ENCODE assay signal across 8 mouse cellular contexts in genomic region chr10:78752452-78753191, GRCm38 (mm10). TPM values are rescaled to one million over a fixed set of nuclear protein-coding genes. Genes with fewer than 3 reads are reported as not detected.
DNase-seq lines count a peak whose midpoint lies in the region; ATAC-seq lines count a peak whose summit lies in the region.

Gene Ccdc105 (minus strand): TSS chr10:78753065.

- H3K27ac ChIP-seq in intestine, embryonic 15.5 days, result no peak within 1 kb of the TSS
- H3K27ac ChIP-seq in limb, embryonic 12.5 days, result peak within 1 kb of the TSS; percentile 83
- H3K27ac ChIP-seq in neural tube, embryonic 11.5 days (ENCODE audit: low read depth, low read length), result peak within 1 kb of the TSS; percentile 62; the same call in 1 of the 2 replicates

- peak within 1 kb of the TSS; percentile 93 for H3K4me2 ChIP-seq in intestine, embryonic 15.5 days (replicated peaks)
- H3K4me2 ChIP-seq in limb, embryonic 12.5 days, result peak within 1 kb of the TSS; percentile 79
- H3K4me2 ChIP-seq in neural tube, embryonic 11.5 days (ENCODE audit: low read depth), result peak within 1 kb of the TSS; percentile 85

- peaks cover 15% of the 10 kb centered on the region for H3K27me3 ChIP-seq in erythroblast, embryonic 14.5 days (ENCODE audit: control insufficient read depth)
- no peaks in the 10 kb centered on the region for H3K27me3 ChIP-seq in intestine, embryonic 15.5 days (replicated peaks)
- H3K27me3 ChIP-seq in limb, embryonic 12.5 days, result peaks cover 18% of the 10 kb centered on the region
- H3K27me3 ChIP-seq in neural tube, embryonic 11.5 days (ENCODE audit: control insufficient read depth, insufficient read depth, low read length), result no peaks in the 10 kb centered on the region

- peak within 1 kb of the TSS; percentile 56 for H3K9ac ChIP-seq in intestine, embryonic 15.5 days
- H3K9ac ChIP-seq in limb, embryonic 12.5 days (replicated peaks), result peak within 1 kb of the TSS; percentile 67
- peak within 1 kb of the TSS; percentile 79 for H3K9ac ChIP-seq in neural tube, embryonic 11.5 days (ENCODE audit: low read length)

- peak; percentile 84 to 89 for DNase-seq in cerebellum, postnatal 25 days
- DNase-seq in frontal cortex, postnatal 25 days (ENCODE audit: low spot score in 2 of 2), result peak; percentile 50 to 69
- DNase-seq in neural tube, embryonic 11.5 days (ENCODE audit: low spot score), result peak; percentile 91
- DNase-seq in urinary bladder, postnatal 14 days (ENCODE audit: low spot score), result peak; percentile 53

- no peaks in the 10 kb centered on the region for H3K36me3 ChIP-seq in erythroblast, embryonic 14.5 days (ENCODE audit: control insufficient read depth)
- no peaks in the 10 kb centered on the region for H3K36me3 ChIP-seq in intestine, embryonic 15.5 days
- no peaks in the 10 kb centered on the region for H3K36me3 ChIP-seq in limb, embryonic 12.5 days
- H3K36me3 ChIP-seq in neural tube, embryonic 11.5 days (ENCODE audit: control insufficient read depth, insufficient read depth, low read length), result no peaks in the 10 kb centered on the region

- no peaks in the 10 kb centered on the region for H3K9me3 ChIP-seq in erythroblast, embryonic 14.5 days (ENCODE audit: control insufficient read depth, low read length)
- H3K9me3 ChIP-seq in intestine, embryonic 15.5 days, result no peaks in the 10 kb centered on the region
- no peaks in the 10 kb centered on the region for H3K9me3 ChIP-seq in limb, embryonic 12.5 days
- H3K9me3 ChIP-seq in neural tube, embryonic 11.5 days (ENCODE audit: control insufficient read depth, low read length), result no peaks in the 10 kb centered on the region

- 2% methylated on average over 61 of the region's 61 CpGs for WGBS in intestine, embryonic 15.5 days
- WGBS in limb, embryonic 12.5 days, result 1% methylated on average over 61 of the region's 61 CpGs
- under 1% methylated on average over 59 of the region's 61 CpGs for WGBS in neural tube, embryonic 11.5 days

- H3K4me1 ChIP-seq in erythroblast, embryonic 14.5 days (ENCODE audit: control insufficient read depth), result peaks cover 2% of the 10 kb centered on the region; the same call in 1 of the 2 replicates
- H3K4me1 ChIP-seq in intestine, embryonic 15.5 days (replicated peaks), result peaks cover 4% of the 10 kb centered on the region; the same call in 1 of the 2 replicates
- peaks cover 5% of the 10 kb centered on the region for H3K4me1 ChIP-seq in limb, embryonic 12.5 days (replicated peaks)
- peaks cover 2% of the 10 kb centered on the region; the same call in 1 of the 2 replicates for H3K4me1 ChIP-seq in neural tube, embryonic 11.5 days (ENCODE audit: control insufficient read depth, insufficient read depth, low read length)

- no peak for ATAC-seq in erythroblast, adult 5-6 weeks (replicated peaks; ENCODE audit: low FRiP score, poor library complexity, severe bottlenecking)
- peak; percentile 93 for ATAC-seq in intestine, embryonic 15.5 days
- peak; percentile 92 for ATAC-seq in limb, embryonic 12.5 days (ENCODE audit: insufficient number of reproducible peaks, insufficient read depth, low FRiP score, low TSS enrichment, low read depth)
- peak; percentile 90 for ATAC-seq in neural tube, embryonic 11.5 days (ENCODE audit: insufficient read depth, low FRiP score, low TSS enrichment)

- peak within 1 kb of the TSS; percentile 4 for H3K4me3 ChIP-seq in erythroblast, embryonic 14.5 days (replicated peaks)
- peak within 1 kb of the TSS; percentile 53 for H3K4me3 ChIP-seq in intestine, embryonic 15.5 days (replicated peaks)
- H3K4me3 ChIP-seq in limb, embryonic 12.5 days (replicated peaks), result peak within 1 kb of the TSS; percentile 56
- peak within 1 kb of the TSS; percentile 52 for H3K4me3 ChIP-seq in neural tube, embryonic 11.5 days (ENCODE audit: low read depth, low read length)

RNA-seq across cellular contexts. Expression of gene Ccdc105, which starts in this region (rescaled TPM):
- not detected in 2 replicates for polyA plus RNA-seq in erythroblast, embryonic 14.5 days (2012)
- total RNA-seq in erythroblast, adult 5-6 weeks (2015; ENCODE audit: low replicate concordance), result not detected in 2 replicates
- not detected in 2 replicates for total RNA-seq in erythroblast, adult 5-6 weeks (2017; ENCODE audit: low replicate concordance)
- polyA plus RNA-seq in intestine, embryonic 15.5 days (2015; fragmentation: Nextera tagmentation; extraction: Ambion mirVana), result 0.14 TPM in 1 of 2 replicates, not detected in the other
- 0.11 and 0.27 TPM in 2 replicates for polyA plus RNA-seq in limb, embryonic 12.5 days (2016; fragmentation: Nextera tagmentation; extraction: Ambion mirVana)
- polyA plus RNA-seq in neural tube, embryonic 11.5 days (2014; fragmentation: Nextera tagmentation; extraction: Ambion mirVana), result not detected in 2 replicates

Comparison
In these comparisons a context has a peak if more than half of its experiments do, and no peak if none do; other contexts are left out.
1. Peak in ATAC-seq, H3K4me3 ChIP-seq, H3K9ac ChIP-seq and H3K4me2 ChIP-seq in intestine, embryonic 15.5 days; RNA of the gene not detected or under 1 TPM.
2. Peak in ATAC-seq, H3K4me3 ChIP-seq, H3K27ac ChIP-seq, H3K9ac ChIP-seq and H3K4me2 ChIP-seq in limb, embryonic 12.5 days; RNA of the gene not detected or under 1 TPM.
3. Peak in DNase-seq, ATAC-seq, H3K4me3 ChIP-seq, H3K27ac ChIP-seq, H3K9ac ChIP-seq and H3K4me2 ChIP-seq in neural tube, embryonic 11.5 days; RNA of the gene not detected or under 1 TPM.
4. H3K4me3 ChIP-seq: peak in every context shown above with its lines; median percentile 56 in limb, embryonic 12.5 days; 53 in intestine, embryonic 15.5 days; 52 in neural tube, embryonic 11.5 days; 4 in erythroblast, embryonic 14.5 days.